Mouse (Mus musculus) adrenal gland, postnatal 36 days (tissue): ENCODE measurements around the gene Hdac4. TPM values are rescaled to one million over a fixed set of nuclear protein-coding genes. Genes with fewer than 3 reads are reported as not detected.

Experiments used
- DNase-seq, 2 experiments: peaks; one replicate each; pipeline ENCODE4 v3.0.0; 2021; ENCODE audit warnings: mixed read lengths in 1 of 2
- total RNA-seq, 2 experiments: library from RNA; stranded (reverse); gene quantifications; 2 replicates each; pipeline ENCODE4 v1.2.3; 2021

Gene Hdac4
- total RNA-seq, 2 experiments from 2014 or later, result 76.9 to 97.4 TPM

DNA sequence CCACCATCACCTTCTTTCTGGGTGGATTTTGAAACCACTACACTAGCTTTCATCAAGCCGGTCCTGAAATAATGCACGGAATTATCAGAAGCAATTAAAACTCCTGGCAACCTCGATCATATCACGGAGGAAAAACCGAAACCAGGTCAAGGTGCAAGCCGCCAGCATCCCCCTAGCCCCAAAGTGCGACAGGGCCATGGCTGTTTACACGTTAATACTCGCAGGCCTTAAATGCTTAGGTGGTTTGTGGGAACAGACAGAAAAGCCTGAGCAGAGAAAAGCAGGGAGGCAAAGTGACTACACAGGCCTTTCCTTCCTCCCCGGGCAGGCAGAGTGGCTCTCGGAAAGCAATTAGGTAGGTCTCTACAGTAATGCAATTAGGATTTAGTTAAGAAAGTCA lies 16.4 kb downstream of the Hdac4 start:
- peak; percentile 36 to 40 for DNase-seq

DNA sequence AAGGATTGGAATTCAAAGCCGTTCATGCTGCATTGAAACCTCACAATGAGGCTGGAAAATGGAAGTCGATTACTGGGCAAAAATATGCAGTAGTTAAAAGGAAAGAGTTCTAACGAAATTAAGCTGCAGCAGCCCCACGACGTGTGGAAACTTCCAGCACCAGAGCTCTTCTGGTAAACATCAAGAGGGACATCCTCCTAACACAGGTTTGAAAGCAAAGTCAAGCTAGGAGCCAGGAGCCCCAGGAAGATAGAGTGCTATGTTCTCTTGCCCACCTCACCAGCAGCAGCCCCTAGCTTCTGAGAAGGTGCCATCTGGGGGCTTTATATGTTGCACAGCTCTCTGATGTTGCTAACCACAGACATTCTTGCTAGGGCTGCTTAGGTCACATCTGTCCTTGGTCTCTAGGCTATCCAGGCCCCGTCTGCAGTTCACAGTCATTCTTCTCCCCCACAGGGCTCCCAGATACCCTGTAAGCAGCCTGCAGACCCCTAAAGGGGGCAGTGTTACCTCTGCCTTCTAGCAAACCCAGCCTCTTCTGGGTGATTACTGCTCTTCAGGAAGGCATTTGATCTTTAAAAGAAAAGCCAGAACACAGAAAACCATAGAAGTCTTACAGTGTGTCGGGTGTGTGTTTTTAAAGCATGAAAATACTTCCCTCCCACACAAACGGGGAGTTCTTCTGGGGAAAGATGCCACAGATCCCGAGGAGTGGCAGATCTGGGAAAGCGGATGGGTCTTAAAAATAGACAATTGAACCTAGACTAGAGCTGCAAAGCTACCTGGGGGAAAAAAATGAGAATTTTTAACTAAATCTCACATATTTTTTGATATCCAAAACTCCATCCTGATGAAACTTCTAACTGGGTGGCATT lies 17.2 kb downstream of the Hdac4 start:
- peak; percentile 43 for DNase-seq

DNA sequence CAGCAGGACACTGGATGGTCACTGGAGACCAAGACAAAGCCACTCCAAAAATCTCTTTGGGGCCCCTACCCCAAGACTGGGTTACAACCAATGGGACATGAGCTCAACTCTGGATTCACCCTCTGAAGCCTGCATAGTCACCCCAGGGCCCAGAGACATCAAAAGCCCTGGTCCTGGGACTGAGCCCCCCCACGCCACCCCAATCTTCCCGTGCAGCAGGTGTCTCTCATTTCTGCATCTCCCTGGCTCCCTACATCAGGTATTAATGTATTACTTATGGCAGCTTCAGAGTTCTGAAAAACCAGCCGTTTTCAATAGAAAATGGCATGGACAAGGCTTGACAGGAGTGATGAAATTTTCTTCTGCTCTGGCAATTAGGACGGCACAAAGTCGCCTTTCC lies 17.9 kb downstream of the Hdac4 start:
- DNase-seq, result no peak

DNA sequence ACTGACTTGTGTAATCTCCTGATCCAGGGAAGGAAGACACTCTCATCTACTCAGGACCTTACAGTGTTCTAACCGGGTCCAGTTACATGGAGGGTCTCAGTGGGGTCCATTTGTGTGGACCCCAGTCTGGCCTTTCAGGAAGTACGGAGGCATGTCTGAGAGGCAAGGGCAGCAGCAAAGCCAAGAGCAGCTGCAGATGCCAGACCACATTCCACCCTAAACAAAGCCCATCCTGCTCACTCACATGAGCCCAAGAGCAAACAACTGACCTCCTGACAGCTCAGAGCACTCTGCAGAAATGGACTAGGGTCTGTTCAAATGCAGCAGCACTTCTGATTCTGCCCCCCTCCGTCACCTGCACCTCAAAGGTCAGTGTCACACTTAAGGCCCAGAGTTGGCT lies 18.3 kb downstream of the Hdac4 start:
- no peak for DNase-seq

DNA sequence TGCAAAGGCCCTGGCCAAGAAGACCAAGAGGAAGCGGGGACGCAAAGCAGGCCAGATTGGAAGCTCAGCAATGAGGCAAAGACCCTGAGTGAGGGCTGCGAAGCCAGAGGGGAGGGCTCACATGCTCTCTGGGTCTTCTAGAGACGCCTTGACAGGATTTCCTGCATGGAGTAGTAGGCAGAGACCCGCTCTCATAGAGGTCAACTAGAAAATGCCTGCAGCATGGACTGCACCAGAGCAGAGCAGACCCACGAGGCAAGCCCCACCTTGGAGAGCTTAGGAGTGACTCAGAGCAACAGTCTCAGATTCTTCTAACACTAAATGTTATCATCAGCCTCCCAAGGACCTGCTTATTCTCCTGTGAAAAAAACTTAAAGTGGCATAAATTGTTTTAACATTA lies 20.2 kb downstream of the Hdac4 start:
- DNase-seq, result no peak

DNA sequence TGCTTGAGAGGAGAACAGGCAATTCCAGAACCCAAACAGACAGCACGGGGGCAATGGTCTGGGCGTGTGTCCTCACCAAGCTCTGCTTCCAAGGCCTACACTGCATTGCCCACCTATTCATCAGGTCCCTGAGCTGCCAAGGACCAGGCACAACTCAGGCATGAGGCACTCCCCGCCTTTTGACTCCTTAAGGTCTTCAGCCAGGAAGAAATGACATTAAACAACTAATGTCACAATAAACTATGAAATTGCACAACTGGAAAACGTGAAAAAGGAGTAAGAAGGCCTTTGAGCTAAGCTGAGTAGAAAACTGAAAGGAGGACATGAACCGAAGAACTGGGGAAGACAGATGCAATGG lies 20.6 kb downstream of the Hdac4 start:
- no peak for DNase-seq

DNA sequence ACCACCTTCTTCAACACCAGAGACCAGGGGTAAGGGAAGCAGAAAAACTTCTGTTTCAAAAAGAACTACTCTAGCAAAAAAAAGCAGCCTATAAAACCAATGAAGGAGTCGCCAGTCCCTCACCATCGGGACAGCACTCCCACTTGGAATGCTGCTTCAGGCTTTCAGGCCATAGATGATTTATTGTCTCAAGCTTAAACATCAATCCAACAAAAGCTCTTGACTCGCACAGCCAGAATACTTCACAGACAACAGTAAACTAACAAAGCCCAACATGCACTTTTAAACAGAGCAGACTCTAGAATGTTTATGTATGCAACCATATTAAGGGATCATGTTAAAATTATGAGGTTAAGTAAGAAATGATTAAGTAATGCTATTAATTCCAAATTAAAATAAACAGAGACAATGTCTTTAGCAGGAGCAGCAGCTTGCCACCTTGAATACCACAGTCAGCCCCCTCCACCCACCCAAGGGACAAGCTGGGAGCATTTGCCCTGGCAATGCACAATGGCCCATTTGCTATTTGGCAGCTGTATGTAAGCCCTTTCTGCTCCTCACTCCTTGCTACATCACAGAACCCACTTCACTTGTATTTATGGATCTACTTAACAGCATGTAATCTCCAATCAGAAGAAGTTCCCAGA lies 21.1 kb downstream of the Hdac4 start:
- no peak for DNase-seq

DNA sequence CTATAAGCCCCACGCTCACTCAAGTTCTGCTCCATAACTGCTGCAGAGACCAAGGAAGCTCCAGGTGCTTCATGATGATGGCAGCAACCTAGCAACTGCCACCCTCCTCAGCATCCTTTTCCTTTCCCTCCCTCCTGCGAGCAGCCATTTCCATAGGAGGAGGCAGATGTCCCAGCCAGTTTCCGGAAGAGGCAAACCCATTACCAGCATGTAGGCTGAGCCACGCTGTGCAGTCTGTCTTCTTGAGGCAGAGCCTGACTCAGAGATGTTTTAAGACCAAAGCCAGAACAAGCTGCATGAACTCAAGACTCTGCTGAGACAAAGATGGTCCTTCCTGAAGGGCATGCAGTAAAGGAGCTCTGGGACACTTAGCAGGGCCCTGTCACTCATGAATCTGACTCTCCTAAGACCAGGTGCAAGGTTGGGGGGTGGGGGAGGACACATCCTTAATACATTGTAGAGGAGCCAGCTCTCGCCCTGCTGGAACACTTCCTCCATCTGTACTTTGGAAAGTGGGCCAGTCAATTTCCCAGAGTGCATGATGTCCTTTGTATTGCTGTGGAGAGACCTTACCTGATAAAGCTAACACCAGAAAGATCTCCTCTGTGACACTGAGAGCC lies 24.8 kb downstream of the Hdac4 start:
- DNase-seq, result no peak

DNA sequence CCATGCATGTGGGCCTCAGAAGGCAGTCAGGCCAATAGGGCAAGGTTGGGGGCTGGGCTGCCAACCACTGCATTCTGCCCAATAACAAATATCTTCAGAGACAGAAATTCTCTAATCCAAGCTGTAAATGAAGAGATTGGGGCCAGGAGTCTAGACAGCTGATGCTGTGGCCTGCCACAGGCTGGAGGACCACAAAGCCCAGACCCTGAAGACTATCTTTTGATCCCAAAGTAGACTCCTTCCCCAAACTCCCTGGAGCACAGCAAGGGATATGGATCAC lies 25.8 kb downstream of the Hdac4 start:
- no peak for DNase-seq

DNA sequence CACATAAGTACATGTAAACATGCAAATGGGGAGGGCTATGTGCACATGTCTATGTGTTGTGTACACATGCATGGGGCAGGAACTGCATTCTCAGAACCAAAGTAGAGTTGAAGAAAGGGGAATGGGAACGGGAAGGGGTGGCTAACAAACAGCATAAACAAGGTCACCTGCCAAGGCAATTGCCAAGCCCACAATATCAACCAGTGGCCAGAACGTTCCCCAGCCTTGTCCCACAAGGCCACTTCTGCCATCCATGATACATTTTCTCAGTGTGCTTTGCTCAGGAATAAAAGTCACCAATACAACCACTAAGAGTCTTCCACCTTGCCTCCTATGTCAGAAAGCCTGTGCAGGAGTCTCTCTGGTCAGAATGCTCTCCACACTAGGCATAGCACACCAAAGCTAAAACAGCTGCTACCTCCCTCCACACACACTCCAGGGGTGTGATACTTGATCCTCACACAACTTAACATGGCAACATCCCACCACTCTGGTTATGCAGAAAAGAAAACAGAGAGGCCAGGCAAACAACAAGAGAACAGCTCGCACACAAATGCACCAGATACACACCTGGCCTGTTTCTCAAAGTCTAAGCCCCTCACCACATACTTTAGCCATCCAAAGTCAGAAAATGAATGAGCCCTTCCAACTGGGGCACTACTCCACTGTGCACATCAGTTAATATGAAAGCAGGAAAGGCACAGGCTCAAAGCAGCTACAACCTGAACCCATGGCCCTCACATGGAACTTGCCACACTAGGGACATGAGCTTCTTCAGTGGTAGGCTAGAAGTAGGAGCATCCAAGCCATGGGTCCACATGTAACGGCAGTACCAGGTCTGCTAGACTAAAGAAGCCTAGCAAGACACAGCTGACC lies 26.4 kb downstream of the Hdac4 start:
- DNase-seq, result peak; percentile 63 to 68

DNA sequence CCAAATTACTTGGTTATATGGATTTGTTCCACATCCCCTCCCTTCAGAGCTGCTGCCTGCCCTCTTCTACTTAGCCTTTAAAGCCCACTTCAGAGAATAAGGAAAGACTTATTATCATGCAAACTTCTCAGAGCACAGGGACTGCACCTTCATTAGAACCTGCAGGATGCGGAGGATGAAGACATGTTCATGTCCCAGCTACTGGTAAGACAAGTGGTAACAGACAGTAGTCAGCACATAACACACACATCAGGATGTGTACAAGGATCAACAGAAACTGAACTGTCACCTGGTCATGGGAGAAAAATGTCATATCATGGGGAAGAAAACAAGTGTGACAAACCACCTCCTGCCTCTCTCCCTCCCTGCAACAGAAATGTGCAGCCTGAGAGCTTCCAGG lies 31.6 kb downstream of the Hdac4 start:
- no peak for DNase-seq

DNA sequence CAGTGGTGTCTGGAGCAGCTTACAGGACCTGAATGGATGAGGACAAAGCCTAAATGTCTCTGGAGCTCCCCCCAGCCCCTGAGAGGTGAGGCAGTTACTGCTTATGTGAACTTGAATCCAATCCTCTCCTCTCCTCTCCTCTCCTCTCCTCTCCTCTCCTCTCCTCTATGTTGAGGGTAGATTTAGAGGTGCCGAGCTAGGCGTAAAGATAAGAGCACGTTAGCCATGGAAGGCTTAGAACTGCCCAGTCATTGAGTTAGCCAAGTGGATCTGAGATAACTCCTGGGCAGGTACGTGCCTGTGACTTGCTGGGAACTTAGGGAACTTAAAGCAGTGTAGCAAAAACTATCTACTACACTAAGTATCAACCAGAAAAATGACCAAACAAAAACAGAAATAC lies 35.7 kb downstream of the Hdac4 start:
- DNase-seq, result no peak

DNA sequence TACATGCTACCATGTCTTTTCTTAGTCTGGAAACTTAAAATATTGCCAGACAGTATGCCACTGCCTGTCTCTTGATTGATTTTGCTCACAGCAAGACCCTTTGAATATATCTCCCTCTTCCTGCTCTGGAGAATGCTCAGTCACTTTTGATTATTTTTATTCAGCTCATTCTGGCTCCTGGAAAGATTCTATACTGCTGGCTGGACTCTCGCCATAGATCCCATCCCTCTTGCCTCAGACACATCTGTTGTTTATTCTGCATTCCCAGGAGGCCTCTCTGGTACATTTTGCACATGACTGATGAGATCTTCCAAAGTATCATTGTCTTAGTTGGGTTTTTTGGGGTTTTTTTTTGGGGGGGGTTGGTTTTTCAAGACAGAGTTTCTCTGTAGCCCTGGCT lies 45.3 kb downstream of the Hdac4 start:
- DNase-seq, result no peak

DNA sequence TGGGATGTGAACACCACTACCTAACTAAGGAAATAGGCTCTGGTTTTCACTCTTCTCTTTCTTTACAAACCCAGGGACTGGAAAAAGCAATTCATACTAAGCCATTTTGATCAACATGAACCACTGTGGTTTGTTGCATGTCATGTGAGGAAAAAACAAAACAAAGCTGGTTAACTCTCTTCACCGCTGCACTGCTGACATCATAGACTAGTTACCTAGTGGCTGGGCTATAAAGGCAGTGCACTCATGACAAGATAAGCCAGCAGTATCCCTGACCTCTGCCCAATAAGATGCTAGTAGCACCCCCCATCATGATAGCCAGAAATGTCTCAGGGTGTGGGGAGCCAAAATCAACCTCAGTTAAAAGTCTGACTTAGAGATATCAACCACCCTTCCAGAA lies 47.0 kb downstream of the Hdac4 start:
- no peak for DNase-seq

DNA sequence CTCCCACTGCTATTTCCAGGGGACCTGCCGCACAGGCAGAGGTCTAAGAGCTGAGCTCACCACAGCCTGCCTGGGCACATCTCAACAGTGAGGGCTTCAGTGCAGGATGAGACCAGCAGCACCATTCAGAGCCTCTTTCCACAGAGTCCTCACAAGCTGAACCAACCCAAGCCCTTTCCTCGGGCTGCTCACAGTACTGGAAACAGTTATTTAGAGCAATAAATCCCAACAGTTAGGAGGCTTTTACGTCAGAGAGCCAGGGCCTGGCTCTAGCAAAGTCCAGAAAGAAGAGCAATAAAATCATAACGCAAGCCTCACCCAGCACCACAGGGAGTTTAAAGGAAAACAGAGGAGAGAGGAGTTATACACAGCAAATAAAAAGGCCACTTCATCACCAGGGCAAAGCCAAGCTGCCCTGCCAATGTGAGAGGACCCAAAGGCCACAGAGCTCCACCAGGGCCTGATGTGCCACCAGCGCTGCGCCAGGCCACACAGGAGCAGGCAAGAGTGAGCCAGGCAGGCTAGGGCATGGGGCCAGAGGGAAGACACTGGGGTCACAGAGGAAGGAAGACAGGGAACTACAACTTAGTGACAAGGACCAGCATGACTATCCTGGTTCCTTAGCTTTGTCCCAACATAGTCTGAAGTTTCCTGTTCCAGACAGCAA lies 50.5 kb downstream of the Hdac4 start:
- peak; percentile 51 to 55 for DNase-seq

DNA sequence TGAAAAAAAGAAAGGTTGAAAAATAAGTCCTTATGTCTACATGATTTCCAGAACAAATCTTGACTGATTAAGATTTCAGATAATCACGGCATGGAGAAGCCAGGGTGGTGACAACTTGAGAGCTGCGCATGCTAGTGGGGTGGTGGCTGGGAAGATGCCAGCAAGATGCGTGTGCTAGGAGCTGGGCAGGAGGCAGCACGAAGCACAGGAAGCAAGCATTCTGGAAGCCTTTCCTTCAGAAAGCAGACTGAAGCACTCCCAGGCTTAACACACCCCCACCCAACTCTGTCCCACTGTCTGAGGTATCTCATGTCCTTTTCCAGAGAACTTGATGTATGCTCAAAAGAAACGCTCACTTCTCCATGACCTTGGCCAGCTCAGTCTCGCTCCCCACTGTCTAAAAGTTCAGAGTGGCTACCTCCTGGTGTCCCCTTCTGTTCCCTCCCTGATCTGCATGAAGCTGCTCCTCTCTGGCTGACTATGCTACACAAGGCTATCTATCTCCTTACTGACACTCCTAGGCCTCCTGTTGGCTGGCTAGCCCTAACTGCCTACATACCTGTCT lies 52.1 kb downstream of the Hdac4 start:
- peak in 1 of 2 experiments; percentile 55 for DNase-seq

DNA sequence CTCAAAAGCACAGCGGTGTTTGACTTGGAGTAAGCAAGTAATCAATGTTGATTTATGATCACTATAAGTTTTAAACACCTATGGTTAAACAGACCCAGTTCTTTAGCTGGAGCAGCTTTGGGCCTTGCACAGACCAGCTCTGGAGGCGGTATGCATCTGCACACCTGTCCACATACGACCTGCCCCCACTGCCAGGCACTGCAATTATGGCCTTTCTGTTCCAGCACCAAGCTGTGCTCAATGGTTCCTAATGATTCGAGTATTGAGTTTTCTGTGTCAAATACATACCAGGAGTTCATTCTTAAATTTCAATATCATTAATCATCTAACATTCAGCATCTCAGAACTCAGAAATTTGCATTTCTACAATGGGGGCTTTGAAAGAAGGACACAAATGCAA lies 52.7 kb downstream of the Hdac4 start:
- DNase-seq, result no peak

DNA sequence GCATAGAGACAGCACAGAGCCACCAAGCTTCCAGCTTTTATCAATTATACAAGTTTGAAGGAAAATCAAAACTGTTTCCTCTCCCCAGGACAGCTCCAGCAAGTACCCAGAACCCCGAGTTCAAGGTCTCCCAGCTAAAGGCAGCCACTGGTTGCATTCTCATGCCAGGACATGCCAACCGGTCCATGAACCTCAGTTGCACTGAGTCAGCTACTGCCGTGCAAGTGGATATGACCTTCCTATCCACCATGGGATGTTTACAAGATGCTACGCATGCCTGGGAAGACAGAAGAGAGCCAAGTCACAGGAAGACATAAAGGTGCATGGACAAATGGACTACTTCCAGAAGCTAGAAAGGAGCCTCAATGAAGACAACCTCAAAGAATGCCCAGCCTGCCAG lies 56.5 kb downstream of the Hdac4 start:
- DNase-seq, result peak; percentile 60 to 69

DNA sequence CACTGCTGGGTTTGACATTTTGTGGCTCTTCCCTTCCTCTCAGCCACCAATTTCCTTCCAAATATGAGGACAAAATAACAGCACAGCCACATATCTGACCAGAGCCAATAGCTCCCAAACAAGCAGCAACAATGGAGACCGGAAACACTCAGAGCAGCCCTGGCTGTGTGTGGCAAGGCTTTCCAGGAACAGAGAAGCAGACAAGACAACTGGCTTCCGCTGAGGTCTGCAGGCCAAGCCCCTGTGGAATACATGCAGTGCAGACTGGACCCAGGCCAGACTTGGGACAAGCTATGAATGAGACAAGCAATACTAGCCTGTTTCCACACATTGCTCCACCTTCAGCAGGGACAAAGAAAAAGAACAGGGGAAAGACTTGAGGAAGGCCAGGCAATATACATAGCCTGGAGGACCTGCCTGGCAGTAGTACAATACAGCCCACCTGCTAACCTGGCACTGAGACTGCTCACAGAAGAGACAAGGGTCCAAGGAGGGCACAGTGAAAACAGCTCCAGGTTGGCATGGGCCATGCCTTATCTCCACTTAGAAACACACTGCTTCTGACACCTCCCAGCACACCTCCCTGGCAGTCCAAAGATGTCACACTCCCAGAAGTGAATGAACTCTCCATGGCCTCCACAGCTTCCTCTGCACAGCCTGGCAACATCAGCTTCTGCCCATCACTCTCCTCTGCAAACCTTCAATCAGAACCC lies 58.2 kb downstream of the Hdac4 start:
- peak; percentile 62 to 77 for DNase-seq

DNA sequence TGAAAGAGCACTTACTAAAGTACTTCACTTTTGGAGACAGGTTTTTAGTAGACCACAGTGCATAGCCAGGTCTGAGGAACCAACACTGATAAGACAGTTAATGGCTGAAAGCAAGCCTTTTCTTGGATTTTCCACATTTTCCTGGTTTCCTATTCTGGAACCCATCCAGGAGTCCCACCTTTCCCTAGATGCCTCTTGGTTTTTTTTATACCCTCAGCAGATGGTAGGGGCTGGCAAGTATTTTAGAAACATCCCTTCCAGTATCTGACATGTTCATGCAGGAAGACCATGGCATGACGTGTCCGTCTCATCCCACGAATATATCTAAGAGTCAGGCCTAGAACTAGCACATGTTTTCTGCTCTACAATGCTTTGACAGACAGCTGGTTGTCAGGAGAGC lies 59.1 kb downstream of the Hdac4 start:
- no peak for DNase-seq

DNA sequence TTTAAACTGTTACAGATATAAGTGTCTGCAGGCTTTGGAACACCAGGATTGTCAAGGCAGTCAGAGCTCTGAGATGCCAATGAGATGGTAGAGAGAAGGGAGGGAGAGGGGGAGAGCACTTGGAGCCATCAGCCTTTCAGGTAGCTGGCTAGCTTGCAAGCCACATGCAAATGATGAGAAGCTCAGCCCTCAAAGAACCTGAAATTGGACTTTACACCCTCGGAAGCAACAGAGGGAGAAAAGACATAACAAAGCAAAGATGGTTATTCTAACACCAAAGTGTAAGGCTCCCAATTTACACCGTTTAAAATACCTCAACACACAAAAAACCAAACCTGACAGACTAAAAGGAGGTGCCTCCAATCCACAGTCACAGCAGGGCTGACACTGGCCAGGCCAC lies 63.3 kb downstream of the Hdac4 start:
- DNase-seq, result no peak
